Mouse (Mus musculus) MEL (cell line): ENCODE measurements around the gene Medag. TPM values are rescaled to one million over a fixed set of nuclear protein-coding genes. Genes with fewer than 3 reads are reported as not detected.
A peak's percentile ranks its signal among the peaks of the same experiment; 100 is the strongest.

Experiments used
- DNase-seq: peaks from one replicate; pipeline ENCODE4 v3.0.0; 2011; ENCODE audit warnings: low read depth, low spot score
- H3K27ac ChIP-seq: 2 replicates; pipeline ENCODE4 v1.5.1; 2012; ENCODE audit warnings: low read depth, mild to moderate bottlenecking, control low read depth, low read length, moderate library complexity; ENCODE audit not compliant: control insufficient read depth
- H3K27me3 ChIP-seq, 2 experiments: fragments of 150-350 bp in 1 of 2; sonication (generic) in 1 of 2; 2 replicates each; pipeline ENCODE4 v1.6.1; 2012; ENCODE audit warnings: low read length in 2 of 2, mild to moderate bottlenecking in 2 of 2, improper control_type of control experiment in 1 of 2, moderate library complexity in 1 of 2; ENCODE audit not compliant: insufficient read depth in 2 of 2, control insufficient read depth in 1 of 2
- H3K36me3 ChIP-seq, 2 experiments: 2 replicates each; pipeline ENCODE4 v1.6.1; 2012 to 2014; ENCODE audit warnings: low read length in 2 of 2, improper control_type of control experiment in 1 of 2, inconsistent platforms in 1 of 2, mild to moderate bottlenecking in 1 of 2; ENCODE audit not compliant: insufficient read depth in 2 of 2, control insufficient read depth in 1 of 2
- H3K4me1 ChIP-seq, 2 experiments: fragments of 150-350 bp in 1 of 2; sonication (generic) in 1 of 2; 2 replicates each; pipeline ENCODE4 v1.6.1; 2012; ENCODE audit warnings: low read length in 2 of 2, improper control_type of control experiment in 1 of 2, mild to moderate bottlenecking in 1 of 2; ENCODE audit not compliant: insufficient read depth in 2 of 2, control insufficient read depth in 1 of 2
- H3K4me3 ChIP-seq, 2 experiments: fragments of 150-350 bp in 1 of 2; sonication (generic) in 1 of 2; 2 replicates each; pipeline ENCODE4 v1.5.1; 2012; ENCODE audit warnings: low read depth in 2 of 2, low read length in 2 of 2, mild to moderate bottlenecking in 2 of 2, moderate library complexity in 2 of 2, control low read depth in 1 of 2, improper control_type of control experiment in 1 of 2; ENCODE audit not compliant: control insufficient read depth in 1 of 2, insufficient read depth in 1 of 2
- H3K79me2 ChIP-seq: 2 replicates; pipeline ENCODE4 v1.6.1; 2012; ENCODE audit warnings: mild to moderate bottlenecking, low read length, moderate library complexity; ENCODE audit not compliant: control insufficient read depth, poor library complexity, insufficient read depth
- H3K9ac ChIP-seq: 2 replicates; pipeline ENCODE4 v1.6.1; 2012; ENCODE audit warnings: low read depth, mild to moderate bottlenecking, control low read depth, low read length, moderate library complexity; ENCODE audit not compliant: control insufficient read depth, poor library complexity, severe bottlenecking
- H3K9me3 ChIP-seq: fragments of 150-350 bp; sonication (generic); replicated peaks from 2 replicates; pipeline ENCODE4 v1.6.1; 2012; ENCODE audit warnings: mild to moderate bottlenecking, low read length, improper control_type of control experiment, moderate library complexity; ENCODE audit not compliant: insufficient read depth
- BHLHE40 ChIP-seq: IDR thresholded peaks from 2 replicates; pipeline ENCODE4 v1.6.1; 2012; ENCODE audit warnings: low read depth, mild to moderate bottlenecking, inconsistent platforms, low read length, improper control_type of control experiment, borderline replicate concordance
- CHD1 ChIP-seq: IDR thresholded peaks from 2 replicates; pipeline ENCODE4 v1.6.1; 2012; ENCODE audit warnings: low read depth, mild to moderate bottlenecking, inconsistent platforms, low read length, improper control_type of control experiment
- CHD2 ChIP-seq: IDR thresholded peaks from 2 replicates; pipeline ENCODE4 v1.6.1; 2011; ENCODE audit warnings: low read length, improper control_type of control experiment
- CTCF ChIP-seq, 3 experiments: IDR thresholded peaks in 2 of 3; conservative IDR thresholded peaks in 1 of 3; 2 replicates each; pipeline ENCODE4 v1.5.1; 2011 to 2012; ENCODE audit warnings: low read length in 3 of 3, low read depth in 2 of 3, mild to moderate bottlenecking in 2 of 3, improper control_type of control experiment in 1 of 3, inconsistent platforms in 1 of 3, mixed read lengths in 1 of 3, moderate library complexity in 1 of 3; ENCODE audit not compliant: control insufficient read depth in 1 of 3, insufficient read depth in 1 of 3, poor library complexity in 1 of 3, severe bottlenecking in 1 of 3
- E2F4 ChIP-seq: IDR thresholded peaks from 2 replicates; pipeline ENCODE4 v1.6.1; 2011; ENCODE audit warnings: low read depth, low read length, improper control_type of control experiment, borderline replicate concordance
- ELF1 ChIP-seq: IDR thresholded peaks from 2 replicates; pipeline ENCODE4 v1.6.1; 2014; ENCODE audit warnings: low read depth, mild to moderate bottlenecking, inconsistent platforms, low read length, improper control_type of control experiment, moderate library complexity
- EP300 ChIP-seq, 2 experiments: IDR thresholded peaks; 2 replicates each; pipeline ENCODE4 v1.6.1; 2011; ENCODE audit warnings: improper control_type of control experiment in 2 of 2, low read length in 2 of 2, low read depth in 1 of 2, mild to moderate bottlenecking in 1 of 2
- ETS1 ChIP-seq: IDR thresholded peaks from 2 replicates; pipeline ENCODE4 v1.6.1; 2012; ENCODE audit warnings: low read depth, mild to moderate bottlenecking, inconsistent platforms, low read length, improper control_type of control experiment, moderate library complexity
- GABPA ChIP-seq: IDR thresholded peaks from 2 replicates; pipeline ENCODE4 v1.6.1; 2012; ENCODE audit warnings: low read depth, mild to moderate bottlenecking, inconsistent platforms, low read length, improper control_type of control experiment, moderate library complexity
- GATA1 ChIP-seq: IDR thresholded peaks from 2 replicates; pipeline ENCODE4 v1.6.1; 2011; ENCODE audit warnings: low read depth, low read length, improper control_type of control experiment
- HCFC1 ChIP-seq: IDR thresholded peaks from 2 replicates; pipeline ENCODE4 v1.6.1; 2012; ENCODE audit warnings: low read depth, mild to moderate bottlenecking, inconsistent platforms, low read length, improper control_type of control experiment, moderate library complexity
- JUND ChIP-seq: IDR thresholded peaks from 2 replicates; pipeline ENCODE4 v1.6.1; 2011; ENCODE audit warnings: low read depth, mild to moderate bottlenecking, improper control_type of control experiment, low read length
- KAT2A ChIP-seq: conservative IDR thresholded peaks from 2 replicates; pipeline ENCODE4 v1.6.1; 2012; ENCODE audit warnings: low read depth, low read length, improper control_type of control experiment, inconsistent platforms
- MAFK ChIP-seq: IDR thresholded peaks from 2 replicates; pipeline ENCODE4 v1.6.1; 2011; ENCODE audit warnings: low read depth, mild to moderate bottlenecking, low read length, improper control_type of control experiment, borderline replicate concordance
- MAX ChIP-seq: IDR thresholded peaks from 2 replicates; pipeline ENCODE4 v1.6.1; 2011; ENCODE audit warnings: low read length, improper control_type of control experiment
- MAZ ChIP-seq: IDR thresholded peaks from 2 replicates; pipeline ENCODE4 v1.6.1; 2012; ENCODE audit warnings: low read depth, mild to moderate bottlenecking, inconsistent platforms, low read length, improper control_type of control experiment
- MEF2A ChIP-seq: IDR thresholded peaks from 2 replicates; pipeline ENCODE4 v1.6.1; 2014; ENCODE audit warnings: low read depth, mild to moderate bottlenecking, inconsistent platforms, low read length, improper control_type of control experiment; ENCODE audit not compliant: poor library complexity, insufficient replicate concordance, severe bottlenecking; ENCODE audit errors: extremely low read depth
- MXI1 ChIP-seq: IDR thresholded peaks from 2 replicates; pipeline ENCODE4 v1.6.1; 2011; ENCODE audit warnings: mild to moderate bottlenecking, low read depth, low read length, improper control_type of control experiment
- MYB ChIP-seq: IDR thresholded peaks from 2 replicates; pipeline ENCODE4 v1.6.1; 2011; ENCODE audit warnings: mild to moderate bottlenecking, low read depth, low read length, improper control_type of control experiment
- MYC ChIP-seq: IDR thresholded peaks from 2 replicates; pipeline ENCODE4 v1.6.1; 2011; ENCODE audit warnings: low read depth, mild to moderate bottlenecking, low read length, improper control_type of control experiment, moderate library complexity
- NELFE ChIP-seq: IDR thresholded peaks from 2 replicates; pipeline ENCODE4 v1.6.1; 2011; ENCODE audit warnings: low read depth, low read length, improper control_type of control experiment
- NRF1 ChIP-seq: IDR thresholded peaks from 2 replicates; pipeline ENCODE4 v1.6.1; 2014; ENCODE audit warnings: low read depth, mild to moderate bottlenecking, inconsistent platforms, low read length, improper control_type of control experiment, moderate library complexity; ENCODE audit not compliant: poor library complexity, insufficient read depth, severe bottlenecking
- POLR2A ChIP-seq, 2 experiments: IDR thresholded peaks; 2 replicates each; pipeline ENCODE4 v1.6.1; 2011 to 2012; ENCODE audit warnings: low read length in 2 of 2, mild to moderate bottlenecking in 2 of 2, control low read depth in 1 of 2, improper control_type of control experiment in 1 of 2, low read depth in 1 of 2, moderate library complexity in 1 of 2; ENCODE audit not compliant: control insufficient read depth in 1 of 2, insufficient read depth in 1 of 2, poor library complexity in 1 of 2
- POLR2AphosphoS2 ChIP-seq: IDR thresholded peaks from 2 replicates; pipeline ENCODE4 v1.6.1; 2011; ENCODE audit warnings: low read length, improper control_type of control experiment
- RAD21 ChIP-seq: IDR thresholded peaks from 2 replicates; pipeline ENCODE4 v1.6.1; 2011; ENCODE audit warnings: mild to moderate bottlenecking, low read depth, low read length, improper control_type of control experiment
- SIN3A ChIP-seq: IDR thresholded peaks from 2 replicates; pipeline ENCODE4 v1.6.1; 2012; ENCODE audit warnings: low read length, improper control_type of control experiment, inconsistent platforms
- SMC3 ChIP-seq: IDR thresholded peaks from 2 replicates; pipeline ENCODE4 v1.6.1; 2011; ENCODE audit warnings: low read depth, low read length, improper control_type of control experiment
- TAL1 ChIP-seq: IDR thresholded peaks from 2 replicates; pipeline ENCODE4 v1.6.1; 2012; ENCODE audit warnings: mild to moderate bottlenecking, inconsistent platforms, low read length, moderate library complexity, mixed read lengths
- TBP ChIP-seq: IDR thresholded peaks from 2 replicates; pipeline ENCODE4 v1.8.0; 2011; ENCODE audit warnings: low read depth, low read length, improper control_type of control experiment
- TCF12 ChIP-seq: IDR thresholded peaks from 2 replicates; pipeline ENCODE4 v1.6.1; 2014; ENCODE audit warnings: low read depth, mild to moderate bottlenecking, inconsistent platforms, low read length, improper control_type of control experiment, moderate library complexity
- UBTF ChIP-seq: IDR thresholded peaks from 2 replicates; pipeline ENCODE4 v1.6.1; 2012; ENCODE audit warnings: low read depth, mild to moderate bottlenecking, inconsistent platforms, low read length, improper control_type of control experiment, moderate library complexity, borderline replicate concordance; ENCODE audit not compliant: insufficient read depth
- USF1 ChIP-seq: IDR thresholded peaks from 2 replicates; pipeline ENCODE4 v1.6.1; 2014; ENCODE audit warnings: low read depth, mild to moderate bottlenecking, inconsistent platforms, low read length, improper control_type of control experiment, moderate library complexity
- USF2 ChIP-seq, 2 experiments: IDR thresholded peaks; 2 replicates each; pipeline ENCODE4 v1.6.1; 2011 to 2012; ENCODE audit warnings: improper control_type of control experiment in 2 of 2, low read length in 2 of 2, borderline replicate concordance in 1 of 2, inconsistent platforms in 1 of 2, low read depth in 1 of 2, mild to moderate bottlenecking in 1 of 2; ENCODE audit not compliant: insufficient read depth in 1 of 2
- ZC3H11A ChIP-seq: IDR thresholded peaks from 2 replicates; pipeline ENCODE4 v1.6.1; 2012; ENCODE audit warnings: low read depth, mild to moderate bottlenecking, inconsistent platforms, low read length, improper control_type of control experiment
- ZKSCAN1 ChIP-seq: IDR thresholded peaks from 2 replicates; pipeline ENCODE4 v1.6.1; 2012; ENCODE audit warnings: low read depth, mild to moderate bottlenecking, inconsistent platforms, low read length, improper control_type of control experiment, moderate library complexity
- ZMIZ1 ChIP-seq: IDR thresholded peaks from 2 replicates; pipeline ENCODE4 v1.6.1; 2012; ENCODE audit warnings: low read depth, mild to moderate bottlenecking, inconsistent platforms, low read length, improper control_type of control experiment, moderate library complexity
- ZNF384 ChIP-seq: IDR thresholded peaks from 2 replicates; pipeline ENCODE4 v1.6.1; 2012; ENCODE audit warnings: low read depth, mild to moderate bottlenecking, inconsistent platforms, low read length, improper control_type of control experiment
- polyA plus RNA-seq, 2 experiments: library from polyadenylated mRNA; stranded (reverse) in 1 of 2; unstranded in 1 of 2; fragments of >175 nt in 1 of 2; fragments of >200 nt in 1 of 2; gene quantifications; 2 replicates each; pipeline versions ENCODE4 v1.2.1 to v1.2.4; 2012; ENCODE audit warnings: low replicate concordance in 2 of 2, low read depth in 1 of 2; ENCODE audit not compliant: insufficient read length in 2 of 2, insufficient read depth in 1 of 2, missing spikeins in 1 of 2
- total RNA-seq: library from RNA; depleted of rRNA; stranded (reverse); fragments of 300-350 nt; gene quantifications from 2 replicates; pipeline ENCODE4 v1.2.3, GENCODE M21; 2012

The Medag gene
- total and polyA plus RNA-seq, 3 experiments = not detected

GRCm38 (mm10) chr5:149436541-149436940 is 25.0 kb downstream of the Medag start:
- Histone ChIP-seq H3K4me3 (0 out of 4 replicates have a peak overlapping the region, but pooled peaks of 1 of the 2 experiments have one; percentile 2), H3K9ac (peak overlapping the region; percentile 18; the same call in 1 of the 2 replicates), H3K79me2 (no peaks in the 10 kb centered on the region), H3K27me3 (no peaks in the 10 kb centered on the region), H3K27ac (peak overlapping the region; percentile 53), H3K9me3 (no peaks in the 10 kb centered on the region), H3K4me1 (peaks cover 13 to 24% of the 10 kb centered on the region in 2 experiments), H3K36me3 (peaks cover 0 to 17% of the 10 kb centered on the region in 2 experiments; a peak in 2 of 4 replicates)
- DNase-seq = peak; percentile 66
- TF ChIP-seq CHD1 (no peak), MXI1 (peak; percentile 41), NRF1 (no peak), CHD2 (no peak), GATA1 (peak; percentile 96), MAZ (no peak; the same call in 1 of the 2 replicates), ZNF384 (peak; percentile 65), NELFE (no peak), POLR2A (IDR thresholded peaks at IDR 0.05; ENCODE audit: control insufficient read depth in 1 of 2, insufficient read depth in 1 of 2, low read depth in 1 of 2, low read length in 2 of 2, poor library complexity in 1 of 2) (no peak), ZMIZ1 (no peak; the same call in 1 of the 2 replicates), EP300 (IDR thresholded peaks at IDR 0.05; ENCODE audit: low read depth in 1 of 2, low read length in 2 of 2) (peak; percentile 88 to 95), MYC (0 out of 2 replicates have a peak, but pooled peaks have one; percentile 69), ETS1 (peak; percentile 87), ELF1 (0 out of 2 replicates have a peak, but pooled peaks have one; percentile 38), RAD21 (no peak), USF1 (no peak), BHLHE40 (no peak), SIN3A (peak; percentile 79; the same call in 1 of the 2 replicates), MEF2A (0 out of 2 replicates have a peak, but pooled peaks have one; percentile 29), CTCF (IDR thresholded peaks at IDR 0.05 in 2 of 3, conservative IDR thresholded peaks at IDR 0.05 in 1 of 3; ENCODE audit: control insufficient read depth in 1 of 3, insufficient read depth in 1 of 3, low read depth in 2 of 3, low read length in 3 of 3, poor library complexity in 1 of 3, severe bottlenecking in 1 of 3) (no peak), TBP (0 out of 2 replicates have a peak, but pooled peaks have one; percentile 21), GABPA (no peak), SMC3 (no peak), USF2 (IDR thresholded peaks at IDR 0.05; ENCODE audit: borderline replicate concordance in 1 of 2, insufficient read depth in 1 of 2, low read depth in 1 of 2, low read length in 2 of 2) (no peak), E2F4 (no peak), KAT2A (no peak), JUND (no peak), ZC3H11A (no peak; the same call in 1 of the 2 replicates), TAL1 (peak; percentile 34; the same call in 1 of the 2 replicates), ZKSCAN1 (no peak), MAX (no peak), UBTF (no peak), MAFK (no peak; the same call in 1 of the 2 replicates), TCF12 (peak; percentile 91), HCFC1 (peak; percentile 30; the same call in 1 of the 2 replicates), MYB (no peak), POLR2AphosphoS2 (no peak)
